ENCODE assay signal across 9 mouse cellular contexts in genomic region chr7:99450703-99451102, GRCm38 (mm10). TPM values are rescaled to one million over a fixed set of nuclear protein-coding genes. Genes with fewer than 3 reads are reported as not detected.
A peak's percentile ranks its signal among the peaks of the same experiment; 100 is the strongest.
DNase-seq lines count a peak whose midpoint lies in the region; ATAC-seq and TF ChIP-seq lines count a peak whose summit lies in the region.
"Had no signal": no experiment of that assay in that cellular context is flagged by ENCODE, and none has a peak within 500 bp of the region (broad histone marks: within the 10 kb centered on the region; RNA-seq: fewer than 3 reads in every experiment).

No protein-coding gene starts in this region.

- intact Hi-C loops in gastrocnemius, adult 2 months (cut with DNase I), result loop anchor here (1.0 to 2.0 kb wide), 2 partner anchors 75 to 118 kb away; no protein-coding TSS in a partner anchor

- H3K27ac ChIP-seq in gastrocnemius, adult 2 months, result no peak overlapping the region
- H3K27ac ChIP-seq in limb, embryonic 10.5 days, result no peak overlapping the region
- no peak overlapping the region for H3K27ac ChIP-seq in midbrain, embryonic 15.5 days
- H3K27ac ChIP-seq: embryonic facial prominence, embryonic 13.5 days had no signal

- H3K4me3 ChIP-seq in gastrocnemius, adult 2 months, result no peak overlapping the region
- no peak overlapping the region for H3K4me3 ChIP-seq in limb, embryonic 10.5 days
- H3K4me3 ChIP-seq in midbrain, embryonic 15.5 days, result no peak overlapping the region
- H3K4me3 ChIP-seq: embryonic facial prominence, embryonic 13.5 days had no signal

- no peaks in the 10 kb centered on the region for H3K27me3 ChIP-seq in limb, embryonic 10.5 days (ENCODE audit: low read depth, poor library complexity, severe bottlenecking)
- H3K27me3 ChIP-seq in midbrain, embryonic 15.5 days (replicated peaks), result no peaks in the 10 kb centered on the region
- no peaks in the 10 kb centered on the region for H3K27me3 ChIP-seq in splenic B cell, adult 2 months (ENCODE audit: control insufficient read depth, insufficient read depth, low read length, poor library complexity, severe bottlenecking)
- H3K27me3 ChIP-seq: embryonic facial prominence, embryonic 13.5 days had no signal

- no peak overlapping the region for H3K9ac ChIP-seq in midbrain, embryonic 15.5 days
- H3K9ac ChIP-seq: embryonic facial prominence, embryonic 13.5 days had no signal

- WGBS in limb, embryonic 10.5 days, result 0% methylated on average over 3 of the region's 3 CpGs
- 0% methylated on average over 3 of the region's 3 CpGs for WGBS in midbrain, embryonic 15.5 days

- TF ChIP-seq CTCF in gastrocnemius, adult 2 months (IDR thresholded peaks at IDR 0.05), result peak; percentile 93

- no peaks in the 10 kb centered on the region for H3K9me3 ChIP-seq in limb, embryonic 10.5 days (replicated peaks)
- H3K9me3 ChIP-seq in midbrain, embryonic 15.5 days, result no peaks in the 10 kb centered on the region
- H3K9me3 ChIP-seq: embryonic facial prominence, embryonic 13.5 days had no signal

- no peaks in the 10 kb centered on the region for H3K36me3 ChIP-seq in limb, embryonic 10.5 days
- no peaks in the 10 kb centered on the region for H3K36me3 ChIP-seq in midbrain, embryonic 15.5 days (replicated peaks)
- H3K36me3 ChIP-seq in splenic B cell, adult 2 months (ENCODE audit: control insufficient read depth, insufficient read depth, low read length, poor library complexity, severe bottlenecking), result no peaks in the 10 kb centered on the region
- H3K36me3 ChIP-seq: embryonic facial prominence, embryonic 13.5 days had no signal

- no peak overlapping the region for H3K4me2 ChIP-seq in midbrain, embryonic 15.5 days
- H3K4me2 ChIP-seq: embryonic facial prominence, embryonic 13.5 days had no signal

- DNase-seq in urinary bladder, postnatal 25 days (ENCODE audit: low spot score), result peak; percentile 60
- DNase-seq in urinary bladder, postnatal 4 days (ENCODE audit: low spot score in 2 of 2), result no peak
- DNase-seq in cerebellum, adult 8-10 months, result peak; percentile 78
- peak; percentile 54 for DNase-seq in gastrocnemius, adult 2 months
- peak; percentile 68 for DNase-seq in kidney, adult 18-20 months
- peak; percentile 71 for DNase-seq in limb, embryonic 10.5 days (ENCODE audit: low spot score)
- DNase-seq in splenic B cell, adult 2 months (ENCODE audit: low read depth, low spot score), result peak; percentile 88

- peaks cover 15% of the 10 kb centered on the region for H3K4me1 ChIP-seq in limb, embryonic 10.5 days
- H3K4me1 ChIP-seq in midbrain, embryonic 15.5 days, result peaks cover 21% of the 10 kb centered on the region

- peak; percentile 65 for ATAC-seq in midbrain, embryonic 15.5 days (replicated peaks)

RNA-seq across cellular contexts. Expression of gene Klhl35, which starts 15.1 kb away (rescaled TPM):
- total RNA-seq in gastrocnemius, adult 2 months (2021), result not detected
- 0.21 and 0.63 TPM in 2 replicates for polyA plus RNA-seq in limb, embryonic 10.5 days (2016; fragmentation: Nextera tagmentation; extraction: Ambion mirVana)
- polyA plus RNA-seq in midbrain, embryonic 15.5 days (2015; fragmentation: Nextera tagmentation; extraction: Ambion mirVana), result 7.1 and 7.5 TPM in 2 replicates

RNA-seq across cellular contexts. Expression of gene Rps3, which starts 32.8 kb away (rescaled TPM):
- 100 to 1,000 TPM; 242 to 287 TPM for total RNA-seq in gastrocnemius, adult 2 months (2021)
- 745 and 824 TPM in 2 replicates for polyA plus RNA-seq in limb, embryonic 10.5 days (2016; fragmentation: Nextera tagmentation; extraction: Ambion mirVana)
- 382 and 405 TPM in 2 replicates for polyA plus RNA-seq in midbrain, embryonic 15.5 days (2015; fragmentation: Nextera tagmentation; extraction: Ambion mirVana)

Comparison
In these comparisons a context has a peak if more than half of its experiments do, and no peak if none do; other contexts are left out.
1. DNase-seq: peak in urinary bladder, postnatal 25 days (single experiment), cerebellum, adult 8-10 months (single experiment), gastrocnemius, adult 2 months (single experiment), kidney, adult 18-20 months (single experiment), limb, embryonic 10.5 days (single experiment) and splenic B cell, adult 2 months (single experiment); none in urinary bladder, postnatal 4 days (0 of 2).